In genomic region chr16:21536240-21537005, GRCm38 (mm10) we compare ENCODE assay signal across 16 mouse cellular contexts.
DNase-seq lines count a peak whose midpoint lies in the region; ATAC-seq lines count a peak whose summit lies in the region.
"Had no signal": no experiment of that assay in that cellular context is flagged by ENCODE, and none has a peak within 500 bp of the region (broad histone marks: within the 10 kb centered on the region; RNA-seq: fewer than 3 reads in every experiment).

No protein-coding gene starts in this region.

- no peak overlapping the region for H3K4me3 ChIP-seq in heart, embryonic 15.5 days
- H3K4me3 ChIP-seq in heart, embryonic 10.5 days: no peak overlapping the region
- H3K4me3 ChIP-seq in liver, embryonic 16.5 days (ENCODE audit: low read depth, low read length): no peak overlapping the region
- no peak overlapping the region for H3K4me3 ChIP-seq in kidney, embryonic 16.5 days (ENCODE audit: low read length)
- H3K4me3 ChIP-seq: midbrain, embryonic 12.5 days; myocyte; neural tube, embryonic 15.5 days had no signal

- no peak for DNase-seq in heart, embryonic 10.5 days (ENCODE audit: low spot score)
- no peak for DNase-seq in liver
- DNase-seq in brain, adult 2 months (ENCODE audit: low read depth, low spot score): peak; percentile 41
- DNase-seq in urinary bladder, postnatal 4 days (ENCODE audit: low spot score in 2 of 2): no peak
- DNase-seq in left cerebral cortex, adult 8-10 months (ENCODE audit: low spot score in 2 of 2): no peak
- DNase-seq: gastrocnemius, postnatal 14 days; lung, adult 18-20 months; right cerebral cortex, postnatal 4 days; thymus, postnatal 4 days had no signal

- ATAC-seq in heart, embryonic 15.5 days (replicated peaks; ENCODE audit: insufficient number of reproducible peaks, insufficient read depth, low FRiP score, low read depth): no peak
- peak; percentile 62; the same call in 1 of the 2 replicates for ATAC-seq in liver, embryonic 16.5 days (ENCODE audit: low read depth)
- ATAC-seq in kidney, embryonic 16.5 days (ENCODE audit: low FRiP score, low TSS enrichment): 0 out of 2 replicates have a peak, but pooled peaks have one; percentile 23
- ATAC-seq: hindbrain, embryonic 16.5 days had no signal

- WGBS in heart, embryonic 15.5 days: 56% methylated on average over 7 of the region's 7 CpGs
- 74% methylated on average over 7 of the region's 7 CpGs for WGBS in heart, embryonic 10.5 days
- WGBS in liver, embryonic 16.5 days (ENCODE audit: insufficient replicate concordance): 76% methylated on average over 7 of the region's 7 CpGs
- WGBS in kidney, embryonic 16.5 days: 69% methylated on average over 7 of the region's 7 CpGs

- peak overlapping the region; percentile 30 for H3K27ac ChIP-seq in heart, embryonic 15.5 days
- H3K27ac ChIP-seq in heart, embryonic 10.5 days: no peak overlapping the region
- no peak overlapping the region for H3K27ac ChIP-seq in liver, embryonic 16.5 days (ENCODE audit: low read length)
- no peak overlapping the region for H3K27ac ChIP-seq in kidney, embryonic 16.5 days (ENCODE audit: low read length)
- H3K27ac ChIP-seq: midbrain, embryonic 12.5 days; neural tube, embryonic 15.5 days had no signal

- no peaks in the 10 kb centered on the region for H3K9me3 ChIP-seq in heart, embryonic 15.5 days (replicated peaks)
- H3K9me3 ChIP-seq in heart, embryonic 10.5 days: no peaks in the 10 kb centered on the region
- H3K9me3 ChIP-seq in liver, embryonic 16.5 days (replicated peaks; ENCODE audit: control insufficient read depth, low read length): no peaks in the 10 kb centered on the region
- no peaks in the 10 kb centered on the region for H3K9me3 ChIP-seq in kidney, embryonic 16.5 days (ENCODE audit: low read length)
- H3K9me3 ChIP-seq: midbrain, embryonic 12.5 days; neural tube, embryonic 15.5 days had no signal

- no peak overlapping the region for H3K4me2 ChIP-seq in heart, embryonic 15.5 days
- H3K4me2 ChIP-seq in liver, embryonic 16.5 days (ENCODE audit: low read depth, low read length): no peak overlapping the region
- no peak overlapping the region for H3K4me2 ChIP-seq in kidney, embryonic 16.5 days (replicated peaks; ENCODE audit: low read depth, low read length)
- H3K4me2 ChIP-seq: midbrain, embryonic 12.5 days; neural tube, embryonic 15.5 days had no signal

- peaks cover 8% of the 10 kb centered on the region; the same call in 1 of the 2 replicates for H3K4me1 ChIP-seq in heart, embryonic 15.5 days (replicated peaks)
- H3K4me1 ChIP-seq in heart, embryonic 10.5 days: peaks cover 12% of the 10 kb centered on the region
- H3K4me1 ChIP-seq in liver, embryonic 16.5 days (ENCODE audit: control insufficient read depth, low read depth, low read length): peaks cover 2% of the 10 kb centered on the region
- no peaks in the 10 kb centered on the region for H3K4me1 ChIP-seq in kidney, embryonic 16.5 days (ENCODE audit: insufficient read depth, low read length)
- H3K4me1 ChIP-seq: midbrain, embryonic 12.5 days; neural tube, embryonic 15.5 days had no signal

- no peaks in the 10 kb centered on the region for H3K36me3 ChIP-seq in heart, embryonic 15.5 days
- peaks cover 6% of the 10 kb centered on the region; the same call in 1 of the 2 replicates for H3K36me3 ChIP-seq in heart, embryonic 10.5 days
- H3K36me3 ChIP-seq in liver, embryonic 16.5 days (ENCODE audit: control insufficient read depth, insufficient read depth): no peaks in the 10 kb centered on the region
- no peaks in the 10 kb centered on the region for H3K36me3 ChIP-seq in kidney, embryonic 16.5 days (ENCODE audit: insufficient read depth, low read length)
- H3K36me3 ChIP-seq: midbrain, embryonic 12.5 days had no signal

- no peak overlapping the region for H3K9ac ChIP-seq in heart, embryonic 15.5 days
- no peak overlapping the region for H3K9ac ChIP-seq in liver, embryonic 16.5 days (ENCODE audit: low read depth, low read length)
- no peak overlapping the region for H3K9ac ChIP-seq in kidney, embryonic 16.5 days (replicated peaks; ENCODE audit: low read length)
- H3K9ac ChIP-seq: midbrain, embryonic 12.5 days; neural tube, embryonic 15.5 days had no signal

- H3K27me3 ChIP-seq in heart, embryonic 15.5 days: no peaks in the 10 kb centered on the region
- no peaks in the 10 kb centered on the region for H3K27me3 ChIP-seq in heart, embryonic 10.5 days (ENCODE audit: insufficient read depth, poor library complexity, severe bottlenecking)
- no peaks in the 10 kb centered on the region for H3K27me3 ChIP-seq in liver, embryonic 16.5 days (ENCODE audit: control insufficient read depth, insufficient read depth, low read depth, low read length)
- H3K27me3 ChIP-seq in kidney, embryonic 16.5 days (ENCODE audit: insufficient read depth, low read length): no peaks in the 10 kb centered on the region
- H3K27me3 ChIP-seq: midbrain, embryonic 12.5 days; neural tube, embryonic 15.5 days had no signal
